Mouse (Mus musculus) kidney, postnatal 0 days (tissue): Measurements from ENCODE around the gene Ica1. TPM values are rescaled to one million over a fixed set of nuclear protein-coding genes. Genes with fewer than 3 reads are reported as not detected.
A peak's percentile ranks its signal among the peaks of the same experiment; 100 is the strongest.

ENCODE experiments used
- ATAC-seq: fragments of 200-750 bp; cut with Nextera tagmentation; replicated peaks from 2 replicates; pipeline ENCODE4 v1.8.0; 2017; ENCODE audit warnings: low read depth, moderate number of reproducible peaks, moderate TSS enrichment, moderate library complexity; ENCODE audit not compliant: low FRiP score
- DNase-seq: peaks from one replicate; pipeline ENCODE4 v3.0.0-alpha.2; 2016; ENCODE audit warnings: low spot score
- H3K27ac ChIP-seq: fragments of 300-500 bp; sonication (generic); 2 replicates; pipeline ENCODE4 v1.5.1; 2014; ENCODE audit warnings: mild to moderate bottlenecking
- H3K27me3 ChIP-seq: fragments of 300-500 bp; sonication (generic); 2 replicates; pipeline ENCODE4 v1.6.1; 2014; ENCODE audit warnings: low read length, mixed read lengths; ENCODE audit not compliant: insufficient read depth
- H3K36me3 ChIP-seq: fragments of 300-500 bp; sonication (generic); 2 replicates; pipeline ENCODE4 v1.6.1; 2014; ENCODE audit warnings: low read length, mixed read lengths; ENCODE audit not compliant: insufficient read depth
- H3K4me1 ChIP-seq: fragments of 300-500 bp; sonication (generic); replicated peaks from 2 replicates; pipeline ENCODE4 v1.6.1; 2014; ENCODE audit warnings: antibody characterized with exemption, low read length, mixed read lengths; ENCODE audit not compliant: insufficient read depth
- H3K4me2 ChIP-seq: fragments of 300-500 bp; sonication (generic); 2 replicates; pipeline ENCODE4 v1.6.1; 2014; ENCODE audit warnings: mild to moderate bottlenecking, low read length, moderate library complexity, mixed read lengths
- H3K4me3 ChIP-seq: fragments of 300-500 bp; sonication (generic); replicated peaks from 2 replicates; pipeline ENCODE4 v1.5.1; 2014; ENCODE audit warnings: low read depth, low read length
- H3K9ac ChIP-seq: fragments of 300-500 bp; sonication (generic); 2 replicates; pipeline ENCODE4 v1.6.1; 2014; ENCODE audit warnings: low read depth, low read length
- H3K9me3 ChIP-seq: fragments of 300-500 bp; sonication (generic); replicated peaks from 2 replicates; pipeline ENCODE4 v1.6.1; 2016; ENCODE audit warnings: low read length, inconsistent platforms, mixed read lengths
- CTCF ChIP-seq: IDR thresholded peaks from 2 replicates; pipeline ENCODE4 v1.5.1; 2016; ENCODE audit warnings: antibody characterized with exemption, low read depth, mild to moderate bottlenecking, moderate library complexity
- WGBS: fragments of 180-500 bp; shearing (Covaris S2); extraction: QIAGEN DNeasy Blood & Tissue Kit; methylation state at CpG from one replicate; pipeline ENCODE4 v1.1.7; 2014; 5-methylcytosine and 5-hydroxymethylcytosine counted together
- polyA plus RNA-seq: library from polyadenylated mRNA; unstranded; fragments of >200 nt; fragmentation: Nextera tagmentation; extraction: Ambion mirVana; gene quantifications from 2 replicates; pipeline ENCODE4 v1.2.1, GENCODE M21; 2015

The Ica1 gene
- polyA plus RNA-seq, 1 experiment from 2014 or later, result 30.1 TPM

DNA sequence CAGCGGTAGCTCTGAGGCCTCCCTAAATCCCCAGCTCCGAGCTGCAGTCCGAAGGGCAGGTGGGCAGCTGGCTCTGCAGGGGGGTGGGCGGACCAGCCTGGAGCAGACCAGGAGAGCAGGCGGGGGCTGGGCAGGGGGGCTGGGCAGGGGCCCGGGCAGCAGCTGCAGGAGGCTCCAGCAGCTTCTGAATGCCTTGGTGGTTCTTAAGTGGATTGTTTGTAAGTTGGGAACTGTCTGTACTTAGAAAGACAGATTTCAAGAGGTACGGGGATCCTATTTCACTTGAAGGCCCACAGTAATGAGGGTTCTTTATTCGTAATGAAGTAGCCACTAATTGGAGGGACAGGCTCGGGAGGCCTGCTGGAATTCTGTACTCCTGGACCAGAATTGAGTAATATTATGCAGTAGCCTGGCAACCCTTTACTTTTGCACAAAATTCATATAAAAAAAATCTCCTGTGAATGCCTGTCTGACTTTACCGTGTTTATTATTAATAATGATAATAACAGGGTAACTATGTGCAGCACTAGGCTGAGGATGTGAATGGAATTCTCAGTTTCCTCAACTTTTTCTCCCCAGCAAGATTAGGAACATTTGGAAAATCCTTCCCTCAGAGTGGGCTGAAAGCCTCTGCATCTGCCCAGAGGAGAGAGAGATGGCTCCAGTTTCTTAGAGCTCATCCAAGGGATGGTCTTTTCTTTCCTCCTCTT lies 84.2 kb downstream of the Ica1 start:
- Histone ChIP-seq H3K4me3 (no peak overlapping the region), H3K4me1 (peaks cover 2% of the 10 kb centered on the region; the same call in 1 of the 2 replicates), H3K9ac (0 out of 2 replicates have a peak overlapping the region, but pooled peaks have one; percentile 47), H3K9me3 (no peaks in the 10 kb centered on the region), H3K36me3 (no peaks in the 10 kb centered on the region), H3K4me2 (no peak overlapping the region), H3K27me3 (no peaks in the 10 kb centered on the region), H3K27ac (peak overlapping the region; percentile 69)
- no peak for TF ChIP-seq CTCF
- 33% methylated on average over 10 of the region's 10 CpGs for WGBS
- no peak; the same call in 1 of the 2 replicates for ATAC-seq
- no peak for DNase-seq

DNA sequence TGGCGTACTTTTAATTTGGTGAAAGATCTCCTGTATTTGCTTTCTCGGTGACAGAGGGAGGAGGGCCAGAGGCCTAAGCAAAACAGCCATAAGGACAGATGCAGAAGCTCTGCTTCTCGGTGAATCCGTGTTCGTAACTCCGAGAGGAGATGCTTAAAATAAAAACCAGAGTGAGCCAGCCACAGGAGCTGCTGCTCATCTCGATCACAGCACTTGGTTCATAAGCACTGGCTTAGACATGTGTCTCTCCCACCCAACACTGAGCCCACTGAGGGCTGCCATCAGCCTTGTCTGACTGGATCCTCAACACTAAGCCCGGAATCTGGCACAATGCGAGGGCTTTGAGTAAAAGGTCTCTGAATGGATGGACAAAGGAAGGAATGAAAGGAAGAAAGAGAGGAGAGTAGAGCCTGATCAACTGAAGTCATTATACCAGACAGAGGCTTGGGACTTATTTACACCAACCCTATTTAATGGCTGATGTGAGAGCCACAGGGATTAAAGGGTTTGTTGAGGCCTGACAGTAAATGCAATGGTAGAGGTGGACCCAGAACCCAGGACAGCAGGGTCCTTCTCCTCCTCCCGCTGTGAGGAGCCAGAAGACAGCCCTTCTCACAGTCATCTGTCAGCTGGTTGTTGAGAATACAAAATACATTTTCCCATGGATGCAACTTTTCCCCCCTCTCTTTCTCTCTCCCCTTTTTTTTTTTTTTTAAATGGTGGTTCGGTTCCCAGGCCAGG lies 85.0 kb downstream of the Ica1 start:
- peaks cover 2% of the 10 kb centered on the region; the same call in 1 of the 2 replicates for H3K4me1 ChIP-seq
- H3K4me2 ChIP-seq, result no peak overlapping the region
- no peak overlapping the region for H3K4me3 ChIP-seq
- ATAC-seq (no peak), DNase-seq (no peak)
- no peaks in the 10 kb centered on the region for H3K9me3 ChIP-seq
- H3K27me3 ChIP-seq, result no peaks in the 10 kb centered on the region
- 73% methylated on average over 11 of the region's 11 CpGs for WGBS
- H3K9ac ChIP-seq, result 0 out of 2 replicates have a peak overlapping the region, but pooled peaks have one; percentile 47
- H3K27ac ChIP-seq, result no peak overlapping the region
- TF ChIP-seq CTCF, result no peak
- no peaks in the 10 kb centered on the region for H3K36me3 ChIP-seq

GRCm38 (mm10) chr6:8691199-8691975 lies 86.9 kb downstream of the Ica1 start:
- Histone ChIP-seq H3K9ac (no peak overlapping the region), H3K4me1 (peaks cover 2% of the 10 kb centered on the region; the same call in 1 of the 2 replicates), H3K27ac (no peak overlapping the region), H3K27me3 (no peaks in the 10 kb centered on the region), H3K4me2 (no peak overlapping the region), H3K9me3 (no peaks in the 10 kb centered on the region), H3K36me3 (no peaks in the 10 kb centered on the region), H3K4me3 (no peak overlapping the region)
- WGBS, result 88% methylated on average over 2 of the region's 2 CpGs
- ATAC-seq (no peak), DNase-seq (no peak)
- TF ChIP-seq CTCF, result no peak

DNA sequence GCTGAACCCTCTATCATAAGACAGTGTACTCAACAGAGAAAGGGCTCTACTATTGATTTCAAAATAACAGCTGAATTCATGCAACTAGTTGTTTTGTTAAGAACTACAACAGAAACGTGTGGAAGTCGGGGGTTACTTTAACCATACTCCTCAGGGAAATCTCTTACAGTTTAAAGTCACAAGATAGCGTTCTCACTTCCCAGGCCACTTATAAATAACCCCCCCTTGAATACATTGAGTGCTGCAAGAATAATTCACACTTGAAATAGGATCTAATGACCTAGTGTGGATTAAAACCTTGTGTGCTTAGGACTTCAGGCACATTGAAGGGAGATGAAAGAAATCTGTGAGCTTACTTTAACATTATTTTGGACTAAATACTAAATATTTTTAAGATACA lies 87.8 kb downstream of the Ica1 start:
- no peak overlapping the region for H3K4me2 ChIP-seq
- H3K9me3 ChIP-seq, result no peaks in the 10 kb centered on the region
- no peak for TF ChIP-seq CTCF
- peaks cover 2% of the 10 kb centered on the region; the same call in 1 of the 2 replicates for H3K4me1 ChIP-seq
- no peaks in the 10 kb centered on the region for H3K36me3 ChIP-seq
- no peak overlapping the region for H3K27ac ChIP-seq
- DNase-seq (no peak), ATAC-seq (no peak)
- H3K4me3 ChIP-seq, result no peak overlapping the region
- WGBS, result 36% methylated on average over 3 of the region's 3 CpGs
- no peak overlapping the region for H3K9ac ChIP-seq
- no peaks in the 10 kb centered on the region for H3K27me3 ChIP-seq

DNA sequence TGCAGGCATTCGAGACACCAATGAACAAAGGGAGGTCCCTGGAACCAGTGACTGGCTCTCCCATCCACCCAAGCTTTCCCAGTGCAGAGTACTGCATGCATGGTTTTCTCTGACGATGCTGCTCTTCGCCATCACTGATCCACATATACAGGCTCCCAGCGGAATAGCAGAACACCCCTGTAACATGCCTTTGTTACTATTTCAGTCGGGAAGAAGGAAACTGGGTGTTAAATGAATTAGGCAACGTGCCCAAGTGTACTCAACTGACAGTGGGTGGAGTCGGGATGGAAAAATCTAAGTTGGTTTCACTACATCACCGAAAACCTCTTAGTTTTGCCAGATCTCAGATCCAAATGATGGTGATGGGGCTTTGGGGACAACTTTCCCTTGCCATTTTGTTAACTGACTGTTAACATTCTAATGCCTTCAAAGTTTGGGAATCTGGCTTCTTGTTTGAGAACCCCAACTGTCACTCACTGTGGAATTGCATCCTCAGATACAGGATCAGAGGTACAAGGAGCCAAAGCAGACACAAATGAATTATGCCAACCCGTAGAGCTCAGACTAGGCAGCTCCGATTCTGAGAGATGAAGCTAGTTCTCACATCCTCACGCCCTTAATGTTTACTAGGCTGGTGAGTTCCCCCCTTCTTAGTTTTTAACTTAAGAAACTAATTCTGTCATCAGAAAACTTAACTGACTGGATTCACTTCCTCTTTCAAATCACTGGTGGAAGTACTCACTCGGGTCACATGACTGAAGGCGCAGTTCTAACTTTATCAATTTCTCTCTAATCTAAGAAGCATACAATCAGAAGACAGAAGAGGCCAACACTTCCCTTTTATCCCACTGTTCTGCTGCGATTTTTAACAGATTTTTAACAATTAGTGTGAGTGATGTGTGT lies 91.4 kb downstream of the Ica1 start:
- H3K27me3 ChIP-seq, result no peaks in the 10 kb centered on the region
- 79% methylated on average over 14 of the region's 14 CpGs for WGBS
- no peak overlapping the region for H3K4me2 ChIP-seq
- ATAC-seq (no peak), DNase-seq (no peak)
- no peaks in the 10 kb centered on the region for H3K4me1 ChIP-seq
- H3K4me3 ChIP-seq, result no peak overlapping the region
- H3K27ac ChIP-seq, result no peak overlapping the region
- no peak overlapping the region for H3K9ac ChIP-seq
- H3K36me3 ChIP-seq, result no peaks in the 10 kb centered on the region
- H3K9me3 ChIP-seq, result no peaks in the 10 kb centered on the region
- TF ChIP-seq CTCF, result no peak
